Mouse (Mus musculus) liver, adult 2 months (tissue): Measurements from ENCODE around the gene Haus4.

ENCODE experiments used
- CTCF ChIP-seq: fragments of 200-500 bp; IDR thresholded peaks from 2 replicates; pipeline ENCODE4 v1.5.1; 2011; ENCODE audit warnings: low read depth, low read length, control low read depth
- POLR2A ChIP-seq: fragments of 200-500 bp; IDR thresholded peaks from 2 replicates; pipeline ENCODE4 v1.6.1; 2011; ENCODE audit warnings: low read length, control low read depth; ENCODE audit not compliant: insufficient read depth; ENCODE audit errors: extremely low read depth

- no peak for TF ChIP-seq CTCF
- no peak for TF ChIP-seq POLR2A
These were observed 57.7 kb downstream of the Haus4 start for GRCm38 (mm10) chr14:54496706-54497105.
